Mouse (Mus musculus) neural tube, embryonic 14.5 days (tissue): ENCODE measurements at regions not wholly inside any gene's neighbourhood (a gene's known extent, or its start where the extent isn't known, plus 50 kb on each side); places are given as distances from the start of the nearest gene placed in this dataset.

ENCODE experiments used
- ATAC-seq: fragments of 200-750 bp; cut with Nextera tagmentation; 2 replicates; pipeline ENCODE4 v1.8.0; 2017; ENCODE audit warnings: low read depth, mild to moderate bottlenecking, moderate TSS enrichment, moderate library complexity
- H3K27ac ChIP-seq: fragments of 300-500 bp; sonication (generic); 2 replicates; pipeline ENCODE4 v1.5.1; 2014; ENCODE audit warnings: low read depth, mild to moderate bottlenecking, control low read depth, low read length, moderate library complexity, mixed read lengths
- H3K27me3 ChIP-seq: fragments of 300-500 bp; sonication (generic); 2 replicates; pipeline ENCODE4 v1.6.1; 2014; ENCODE audit warnings: low read length; ENCODE audit not compliant: control insufficient read depth, insufficient read depth
- H3K36me3 ChIP-seq: fragments of 300-500 bp; sonication (generic); 2 replicates; pipeline ENCODE4 v1.6.1; 2014; ENCODE audit warnings: low read length, mixed read lengths; ENCODE audit not compliant: control insufficient read depth, insufficient read depth
- H3K4me1 ChIP-seq: fragments of 300-500 bp; sonication (generic); 2 replicates; pipeline ENCODE4 v1.6.1; 2014; ENCODE audit warnings: low read length; ENCODE audit not compliant: control insufficient read depth, insufficient read depth
- H3K4me2 ChIP-seq: fragments of 300-500 bp; sonication (generic); 2 replicates; pipeline ENCODE4 v1.6.1; 2014; ENCODE audit warnings: mild to moderate bottlenecking, low read depth, low read length, control low read depth
- H3K4me3 ChIP-seq: fragments of 300-500 bp; sonication (generic); 2 replicates; pipeline ENCODE4 v1.5.1; 2014; ENCODE audit warnings: low read depth, low read length, control low read depth, mixed read lengths
- H3K9ac ChIP-seq: fragments of 300-500 bp; sonication (generic); replicated peaks from 2 replicates; pipeline ENCODE4 v1.6.1; 2014; ENCODE audit warnings: low read depth, mild to moderate bottlenecking, control low read depth, low read length, mixed read lengths
- H3K9me3 ChIP-seq: fragments of 300-500 bp; sonication (generic); 2 replicates; pipeline ENCODE4 v1.6.1; 2016; ENCODE audit warnings: low read length; ENCODE audit not compliant: control insufficient read depth
- WGBS: fragments of 180-500 bp; shearing (Covaris S2); extraction: QIAGEN DNeasy Blood & Tissue Kit; methylation state at CpG from one replicate; pipeline ENCODE4 v1.1.7; 2014; 5-methylcytosine and 5-hydroxymethylcytosine counted together

- no peak for ATAC-seq
- no peak overlapping the region for H3K9ac ChIP-seq
- no peak overlapping the region for H3K4me3 ChIP-seq
- no peaks in the 10 kb centered on the region for H3K9me3 ChIP-seq
- no peaks in the 10 kb centered on the region for H3K36me3 ChIP-seq
- H3K4me2 ChIP-seq, result no peak overlapping the region
- H3K4me1 ChIP-seq, result peaks cover 9% of the 10 kb centered on the region
- no peak overlapping the region for H3K27ac ChIP-seq
- WGBS, result 20% methylated on average over 9 of the region's 9 CpGs
- no peaks in the 10 kb centered on the region for H3K27me3 ChIP-seq
Observed at GRCm38 (mm10) chr1:118772261-118772660, 144.5 kb downstream of the Tfcp2l1 start.

- Histone ChIP-seq H3K9me3 (no peaks in the 10 kb centered on the region), H3K9ac (no peak overlapping the region), H3K27me3 (no peaks in the 10 kb centered on the region), H3K4me1 (peaks cover 9% of the 10 kb centered on the region), H3K36me3 (no peaks in the 10 kb centered on the region), H3K4me3 (no peak overlapping the region), H3K27ac (no peak overlapping the region), H3K4me2 (no peak overlapping the region)
- WGBS, result 26% methylated on average over 10 of the region's 10 CpGs
- peak; percentile 88 for ATAC-seq
Observed at GRCm38 (mm10) chr1:118776594-118777441, 149.1 kb downstream of the Tfcp2l1 start.
